Mouse (Mus musculus): ENCODE data around the gene Scd3.

GRCm38 (mm10) chr19:44245761-44246171 is 42.7 kb downstream of the Scd3 start:
- TF ChIP-seq CTCF (IDR thresholded peaks at IDR 0.05; ENCODE audit: extremely low read depth, insufficient read length, insufficient replicate concordance, low read depth, low read length) (peak; percentile 31; the same call in 1 of the 2 replicates), POLR2A (IDR thresholded peaks at IDR 0.05; ENCODE audit: low read depth, low read length) (no peak)
